Mouse (Mus musculus) layer of hippocampus, postnatal 36 days (tissue): ENCODE results near the gene Gm7980. TPM values are rescaled to one million over a fixed set of nuclear protein-coding genes. Genes with fewer than 3 reads are reported as not detected.
"Not testable (repeated sequence)": the region's sequence is repeated elsewhere in the genome, so short reads cannot be mapped to it uniquely, and the experiment has no call there.

Experiments
- DNase-seq, 2 experiments: peaks; one replicate each; pipeline ENCODE4 v3.0.0; 2022
- total RNA-seq, 2 experiments: library from RNA; stranded (reverse); gene quantifications; 2 replicates each; pipeline ENCODE4 v1.2.3; 2021

Gm7980 gene
- not detected for total RNA-seq

- DNase-seq, result not testable (repeated sequence)
Observed at GRCm38 (mm10) chr14:41907190-41907589, at the start of gene Gm7980. TSS of gene Gm7980 (minus strand) at chr14:41907290.

- DNase-seq, result not testable (repeated sequence)
Observed at GRCm38 (mm10) chr14:41943695-41944094, 36.6 kb upstream of the Gm7980 start, which contains the start of gene 1700024B05Rik. TSS of gene 1700024B05Rik (plus strand) at chr14:41943995.

- not testable (repeated sequence) for DNase-seq
Observed at GRCm38 (mm10) chr14:41924649-41925048, 17.6 kb upstream of the Gm7980 start, which contains the start of gene 1700049E17Rik1. TSS of gene 1700049E17Rik1 (plus strand) at chr14:41924949.

Other genes with a start within 250 kb of the Gm7980 start
- gene Gm8068, start 205.4 kb downstream of the Gm7980 start, total RNA-seq, result not detected
- gene Gm7929, start 156.7 kb downstream of the Gm7980 start, total RNA-seq, result not detected
- not detected for gene Gm47189, start 134.8 kb downstream of the Gm7980 start, total RNA-seq
- gene 1700049E17Rik1, start 17.7 kb upstream of the Gm7980 start, total RNA-seq, result not detected
- not detected for gene 1700024B05Rik, start 36.7 kb upstream of the Gm7980 start, total RNA-seq
- gene Gm6401, start 60.6 kb upstream of the Gm7980 start, total RNA-seq, result not detected
- 1 to 10 TPM in 1 of 2 experiments, under 1 TPM in 1; 0.87 to 1.2 TPM for gene Gm3543, start 76.0 kb upstream of the Gm7980 start, total RNA-seq
- gene Gm7951, start 210.1 kb upstream of the Gm7980 start, total RNA-seq, result not detected